Mouse (Mus musculus) heart, adult 2 months (tissue): ENCODE results near the gene Tnrc18.

Source experiments
- CTCF ChIP-seq: fragments of 200-600 bp; IDR thresholded peaks from 2 replicates; pipeline ENCODE4 v1.8.1; 2022; ENCODE audit warnings: antibody characterized with exemption, mild to moderate bottlenecking, moderate library complexity
- EP300 ChIP-seq: fragments of 200-500 bp; IDR thresholded peaks from 2 replicates; pipeline ENCODE4 v1.6.1; 2011; ENCODE audit warnings: low read depth, low read length, control low read depth; ENCODE audit not compliant: insufficient read depth
- POLR2A ChIP-seq: fragments of 200-500 bp; IDR thresholded peaks from 2 replicates; pipeline ENCODE4 v1.6.1; 2011; ENCODE audit warnings: mild to moderate bottlenecking, low read depth, low read length, control low read depth; ENCODE audit not compliant: insufficient read depth

DNA sequence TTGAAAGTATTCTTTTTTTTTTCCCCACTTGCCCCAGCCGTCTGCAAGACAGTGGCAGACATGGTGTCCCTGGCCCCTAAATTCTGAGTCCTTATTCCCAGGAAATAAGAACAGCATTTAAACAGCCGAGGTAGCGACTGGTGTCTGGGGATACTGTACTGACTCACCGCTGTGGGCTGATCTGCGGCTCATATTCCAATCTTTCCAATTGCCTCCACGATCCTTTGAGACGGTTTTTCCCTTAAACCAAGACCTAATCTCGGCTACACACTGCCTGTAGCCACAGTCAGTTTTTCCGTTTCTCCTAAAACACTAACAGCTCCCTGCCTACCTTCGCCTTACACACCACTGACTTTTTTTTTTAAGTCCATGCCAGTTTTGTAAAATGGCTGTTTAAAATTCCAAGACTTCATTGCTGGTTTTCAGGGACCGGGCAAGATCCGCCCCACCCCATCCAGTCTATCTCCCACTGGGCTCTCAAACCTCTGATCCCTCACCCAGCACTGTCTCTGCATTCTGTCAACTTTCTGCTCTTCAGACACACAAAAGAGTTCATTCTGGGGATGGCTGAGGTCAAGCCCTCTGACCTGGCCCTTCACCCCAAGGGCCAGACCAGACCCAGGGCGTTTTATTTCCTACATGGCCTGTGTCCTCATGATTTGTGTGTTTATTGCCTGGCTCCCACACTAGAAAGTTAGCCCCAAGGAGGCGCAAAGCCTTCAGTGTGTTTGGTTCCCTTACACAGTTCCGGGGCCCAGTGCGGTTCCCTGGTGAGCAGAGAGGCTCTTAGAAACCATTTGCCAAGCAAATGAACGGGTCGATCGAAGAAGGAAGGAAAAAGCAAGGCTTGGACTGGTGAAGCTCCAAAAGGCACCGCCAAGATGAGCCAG is 6.5 kb downstream of the Tnrc18 start:
- TF ChIP-seq CTCF (no peak), POLR2A (no peak), EP300 (no peak)
